ENCODE assay signal across 19 mouse cellular contexts in genomic region chr3:85777356-85777755, GRCm38 (mm10). TPM values are rescaled to one million over a fixed set of nuclear protein-coding genes. Genes with fewer than 3 reads are reported as not detected.
DNase-seq lines count a peak whose midpoint lies in the region; ATAC-seq lines count a peak whose summit lies in the region.
"Had no signal": no experiment of that assay in that cellular context is flagged by ENCODE, and none has a peak within 500 bp of the region (broad histone marks: within the 10 kb centered on the region; RNA-seq: fewer than 3 reads in every experiment).

No protein-coding gene starts in this region.

- H3K27ac ChIP-seq in heart, embryonic 10.5 days, result no peak overlapping the region
- H3K27ac ChIP-seq in heart, embryonic 12.5 days (ENCODE audit: poor library complexity, severe bottlenecking), result no peak overlapping the region
- H3K27ac ChIP-seq in kidney, embryonic 16.5 days (ENCODE audit: low read length), result 0 out of 2 replicates have a peak overlapping the region, but pooled peaks have one; percentile 4
- peak overlapping the region; percentile 39; the same call in 1 of the 2 replicates for H3K27ac ChIP-seq in limb, embryonic 13.5 days
- H3K27ac ChIP-seq: embryonic facial prominence, embryonic 12.5 days; forebrain, embryonic 12.5 days; hindbrain, embryonic 12.5 days had no signal

- no peak overlapping the region for H3K4me3 ChIP-seq in heart, embryonic 10.5 days
- H3K4me3 ChIP-seq in heart, embryonic 12.5 days, result no peak overlapping the region
- no peak overlapping the region for H3K4me3 ChIP-seq in kidney, embryonic 16.5 days (ENCODE audit: low read length)
- H3K4me3 ChIP-seq in limb, embryonic 13.5 days, result no peak overlapping the region
- H3K4me3 ChIP-seq: embryonic facial prominence, embryonic 12.5 days; forebrain, embryonic 12.5 days; hindbrain, embryonic 12.5 days had no signal

- WGBS in heart, embryonic 10.5 days, result 80% methylated on average over 4 of the region's 4 CpGs
- WGBS in heart, embryonic 12.5 days, result 76% methylated on average over 4 of the region's 4 CpGs
- WGBS in kidney, embryonic 16.5 days, result 73% methylated on average over 4 of the region's 4 CpGs
- WGBS in limb, embryonic 13.5 days, result 64% methylated on average over 4 of the region's 4 CpGs

- H3K4me1 ChIP-seq in heart, embryonic 10.5 days, result peaks cover 29% of the 10 kb centered on the region
- H3K4me1 ChIP-seq in heart, embryonic 12.5 days (replicated peaks), result peaks cover 31% of the 10 kb centered on the region
- peaks cover 7% of the 10 kb centered on the region for H3K4me1 ChIP-seq in kidney, embryonic 16.5 days (ENCODE audit: insufficient read depth, low read length)
- peaks cover 10% of the 10 kb centered on the region; the same call in 1 of the 2 replicates for H3K4me1 ChIP-seq in limb, embryonic 13.5 days
- H3K4me1 ChIP-seq: hindbrain, embryonic 12.5 days had no signal

- ATAC-seq in heart, embryonic 12.5 days (ENCODE audit: insufficient number of reproducible peaks, low FRiP score), result no peak
- no peak for ATAC-seq in kidney, embryonic 16.5 days (ENCODE audit: low FRiP score, low TSS enrichment)
- no peak for ATAC-seq in limb, embryonic 13.5 days (ENCODE audit: low FRiP score, low read depth)
- ATAC-seq: forebrain, embryonic 16.5 days; hindbrain, embryonic 16.5 days had no signal

- H3K36me3 ChIP-seq in heart, embryonic 10.5 days, result no peaks in the 10 kb centered on the region
- no peaks in the 10 kb centered on the region for H3K36me3 ChIP-seq in heart, embryonic 12.5 days
- H3K36me3 ChIP-seq in kidney, embryonic 16.5 days (ENCODE audit: insufficient read depth, low read length), result no peaks in the 10 kb centered on the region
- H3K36me3 ChIP-seq in limb, embryonic 13.5 days, result no peaks in the 10 kb centered on the region
- H3K36me3 ChIP-seq: embryonic facial prominence, embryonic 12.5 days; forebrain, embryonic 12.5 days; hindbrain, embryonic 12.5 days had no signal

- peak; percentile 67 for DNase-seq in heart, embryonic 10.5 days (ENCODE audit: low spot score)
- no peak for DNase-seq in kidney, postnatal 4 days
- no peak for DNase-seq in adrenal gland, postnatal 25 days
- DNase-seq: adrenal gland, adult 8-10 months; cerebellum, adult 11 months; cerebellum, adult 8-10 months; cerebellum, postnatal 14 days; embryo, embryonic 11 days; gastrocnemius, postnatal 10 days; heart, postnatal 4 days had no signal

- H3K9ac ChIP-seq in heart, embryonic 12.5 days, result no peak overlapping the region
- H3K9ac ChIP-seq in kidney, embryonic 16.5 days (replicated peaks; ENCODE audit: low read length), result 0 out of 2 replicates have a peak overlapping the region, but pooled peaks have one; percentile 17
- H3K9ac ChIP-seq in limb, embryonic 13.5 days, result no peak overlapping the region
- H3K9ac ChIP-seq: embryonic facial prominence, embryonic 12.5 days; forebrain, embryonic 12.5 days; hindbrain, embryonic 12.5 days had no signal

- H3K27me3 ChIP-seq in heart, embryonic 10.5 days (ENCODE audit: insufficient read depth, poor library complexity, severe bottlenecking), result no peaks in the 10 kb centered on the region
- H3K27me3 ChIP-seq in heart, embryonic 12.5 days (replicated peaks), result no peaks in the 10 kb centered on the region
- H3K27me3 ChIP-seq in kidney, embryonic 16.5 days (ENCODE audit: insufficient read depth, low read length), result no peaks in the 10 kb centered on the region
- H3K27me3 ChIP-seq in limb, embryonic 13.5 days, result 0 out of 2 replicates have a peak, but pooled peaks cover 5% of the 10 kb centered on the region
- H3K27me3 ChIP-seq: embryonic facial prominence, embryonic 12.5 days; forebrain, embryonic 12.5 days; hindbrain, embryonic 12.5 days had no signal

- H3K4me2 ChIP-seq in heart, embryonic 12.5 days, result no peak overlapping the region
- H3K4me2 ChIP-seq in kidney, embryonic 16.5 days (replicated peaks; ENCODE audit: low read depth, low read length), result peak overlapping the region; percentile 47
- peak overlapping the region; percentile 35 for H3K4me2 ChIP-seq in limb, embryonic 13.5 days (replicated peaks)
- H3K4me2 ChIP-seq: embryonic facial prominence, embryonic 12.5 days; forebrain, embryonic 12.5 days; hindbrain, embryonic 12.5 days had no signal

- no peaks in the 10 kb centered on the region for H3K9me3 ChIP-seq in heart, embryonic 10.5 days
- no peaks in the 10 kb centered on the region for H3K9me3 ChIP-seq in heart, embryonic 12.5 days (replicated peaks)
- no peaks in the 10 kb centered on the region for H3K9me3 ChIP-seq in kidney, embryonic 16.5 days (ENCODE audit: low read length)
- no peaks in the 10 kb centered on the region for H3K9me3 ChIP-seq in limb, embryonic 13.5 days
- H3K9me3 ChIP-seq: embryonic facial prominence, embryonic 12.5 days; forebrain, embryonic 12.5 days; hindbrain, embryonic 12.5 days had no signal

RNA-seq across cellular contexts. Expression of gene Fam160a1, which starts 39.7 kb away (rescaled TPM):
- polyA plus RNA-seq in heart, embryonic 10.5 days (2016; fragmentation: Nextera tagmentation; extraction: Ambion mirVana), result 1.7 and 2.1 TPM in 2 replicates
- polyA plus RNA-seq in heart, embryonic 12.5 days (2016; fragmentation: Nextera tagmentation; extraction: Ambion mirVana), result 3.3 and 3.6 TPM in 2 replicates
- 6.1 and 6.7 TPM in 2 replicates for polyA plus RNA-seq in kidney, embryonic 16.5 days (2015; fragmentation: Nextera tagmentation; extraction: Ambion mirVana)
- 3.0 and 3.1 TPM in 2 replicates for polyA plus RNA-seq in limb, embryonic 13.5 days (2015; fragmentation: Nextera tagmentation; extraction: Ambion mirVana)
- 5.8 and 9.2 TPM in 2 replicates for total RNA-seq in adrenal gland, postnatal 25 days (2021)
- total RNA-seq: common myeloid progenitor, adult 5-6 weeks had no signal

Comparison
In these comparisons a context has a peak if more than half of its experiments do, and no peak if none do; other contexts are left out.
1. H3K27ac ChIP-seq: peak in kidney, embryonic 16.5 days (single experiment) and limb, embryonic 13.5 days (single experiment); none in heart, embryonic 10.5 days (single experiment) and heart, embryonic 12.5 days (single experiment).